Mouse (Mus musculus) olfactory bulb, adult 2 months (tissue): Measurements from ENCODE around the gene Pdk3.

Experiments
- CTCF ChIP-seq: fragments of 200-500 bp; IDR thresholded peaks from 2 replicates; pipeline ENCODE4 v1.5.1; 2012; ENCODE audit warnings: low read depth, mild to moderate bottlenecking, low read length, moderate library complexity; ENCODE audit not compliant: insufficient read depth
- POLR2A ChIP-seq: fragments of 200-500 bp; IDR thresholded peaks from 2 replicates; pipeline ENCODE4 v1.6.1; 2012; ENCODE audit warnings: mild to moderate bottlenecking, low read depth, low read length, moderate library complexity; ENCODE audit not compliant: insufficient read depth

- TF ChIP-seq CTCF (no peak), POLR2A (no peak)
Measured at GRCm38 (mm10) chrX:93732407-93732806, 99.6 kb downstream of the Pdk3 start.
